Mouse (Mus musculus): ENCODE results near the gene Pold1.

- no peak for TF ChIP-seq CTCF (IDR thresholded peaks at IDR 0.05; ENCODE audit: extremely low read depth, insufficient read depth, low read length)
- TF ChIP-seq POLR2A (IDR thresholded peaks at IDR 0.05; ENCODE audit: extremely low read depth, insufficient read depth, low read length), result no peak
These were observed 24.1 kb downstream of the Pold1 start, which contains the start of gene Mybpc2 for GRCm38 (mm10) chr7:44524502-44524901.

All from cortical plate, adult 2 months (tissue).